Mouse (Mus musculus) ES-E14 (cell line): ENCODE results near the gene Btn2a2. TPM values are rescaled to one million over a fixed set of nuclear protein-coding genes. Genes with fewer than 3 reads are reported as not detected.

Source experiments
- DNase-seq: peaks from one replicate; pipeline ENCODE4 v3.0.0-alpha.2; 2013; ENCODE audit warnings: low read depth, low spot score
- H3K27ac ChIP-seq: 2 replicates; pipeline ENCODE4 v1.5.1; 2012; ENCODE audit warnings: low read depth, mild to moderate bottlenecking, low read length, moderate library complexity, mixed read lengths; ENCODE audit not compliant: poor library complexity, insufficient read depth, severe bottlenecking
- H3K36me3 ChIP-seq: 2 replicates; pipeline ENCODE4 v1.6.1; 2012; ENCODE audit warnings: mild to moderate bottlenecking, low read length, moderate library complexity, mixed read lengths; ENCODE audit not compliant: control insufficient read depth, poor library complexity, insufficient read depth, severe bottlenecking
- H3K4me1 ChIP-seq, 2 experiments: fragments of 150-350 bp in 1 of 2; sonication (generic) in 1 of 2; 2 replicates each; pipeline ENCODE4 v1.6.1; 2012; ENCODE audit warnings: low read length in 2 of 2, mild to moderate bottlenecking in 1 of 2, mixed read lengths in 1 of 2; ENCODE audit not compliant: control insufficient read depth in 2 of 2, insufficient read depth in 2 of 2, poor library complexity in 1 of 2
- H3K4me3 ChIP-seq, 2 experiments: fragments of 150-350 bp in 1 of 2; sonication (generic) in 1 of 2; 2 replicates each; pipeline ENCODE4 v1.5.1; 2012; ENCODE audit warnings: low read length in 2 of 2, low read depth in 1 of 2, mild to moderate bottlenecking in 1 of 2, mixed read lengths in 1 of 2; ENCODE audit not compliant: insufficient read depth in 1 of 2, poor library complexity in 1 of 2, severe bottlenecking in 1 of 2
- H3K9ac ChIP-seq: 2 replicates; pipeline ENCODE4 v1.6.1; 2012; ENCODE audit warnings: low read depth, mild to moderate bottlenecking, low read length, mixed read lengths; ENCODE audit not compliant: poor library complexity, insufficient read depth, severe bottlenecking
- H3K9me3 ChIP-seq: fragments of 150-350 bp; sonication (generic); 2 replicates; pipeline ENCODE4 v1.6.1; 2012; ENCODE audit warnings: low read depth, mild to moderate bottlenecking, low read length; ENCODE audit not compliant: control insufficient read depth, insufficient read depth
- CHD2 ChIP-seq: IDR thresholded peaks from 2 replicates; pipeline ENCODE4 v1.6.1; 2014; ENCODE audit warnings: mild to moderate bottlenecking, low read depth, low read length, inconsistent platforms
- HCFC1 ChIP-seq: IDR thresholded peaks from 2 replicates; pipeline ENCODE4 v1.6.1; 2012; ENCODE audit warnings: low read length, inconsistent platforms, borderline replicate concordance; ENCODE audit not compliant: insufficient read depth
- MAFK ChIP-seq: IDR thresholded peaks from 2 replicates; pipeline ENCODE4 v1.6.1; 2014; ENCODE audit warnings: mild to moderate bottlenecking, low read depth, low read length, inconsistent platforms; ENCODE audit not compliant: insufficient read depth
- ZC3H11A ChIP-seq: IDR thresholded peaks from 2 replicates; pipeline ENCODE4 v1.6.1; 2012; ENCODE audit warnings: low read depth, mild to moderate bottlenecking, inconsistent platforms, low read length, borderline replicate concordance
- ZNF384 ChIP-seq: IDR thresholded peaks from 2 replicates; pipeline ENCODE4 v1.6.1; 2012; ENCODE audit warnings: low read depth, low read length, inconsistent platforms
- in situ Hi-C, 2 experiments: fragments of 600-800 bp; cut with MboI; formaldehyde crosslinking; loops; one replicate each; pipeline ENCODE4 v1.15.1; 2025; ENCODE audit warnings: low sequenced_read_pairs in 2 of 2, inconsistent platforms in 1 of 2; ENCODE audit not compliant: unreplicated experiment in 2 of 2
- total RNA-seq: library from RNA; depleted of rRNA; stranded (reverse); fragments of 300-350 nt; gene quantifications from 2 replicates; pipeline ENCODE4 v1.2.3, GENCODE M21; 2012

Btn2a2 gene
- total RNA-seq, 1 experiment: 1.5 TPM

GRCm38 (mm10) chr13:23515826-23516620 lies 27.4 kb upstream of the Btn2a2 start:
- no peak for DNase-seq
- no peaks in the 10 kb centered on the region for H3K9me3 ChIP-seq
- H3K27ac ChIP-seq: no peak overlapping the region
- TF ChIP-seq CHD2 (no peak), HCFC1 (no peak)
- no peaks in the 10 kb centered on the region for H3K36me3 ChIP-seq
- H3K9ac ChIP-seq: no peak overlapping the region
- H3K4me1 ChIP-seq: peaks cover 3 to 10% of the 10 kb centered on the region in 2 experiments; a peak in 2 of 4 replicates
- H3K4me3 ChIP-seq: no peak overlapping the region; a peak in 1 of 4 replicates
- in situ Hi-C loops: loop anchor here (5.0 to 25.0 kb wide), 3 partner anchors 84 to 204 kb away; no protein-coding TSS in a partner anchor

GRCm38 (mm10) chr13:23515281-23515680 lies 26.6 kb upstream of the Btn2a2 start:
- in situ Hi-C loops: loop anchor here (5.0 to 25.0 kb wide), 3 partner anchors 83 to 203 kb away; no protein-coding TSS in a partner anchor
- Histone ChIP-seq H3K4me3 (no peak overlapping the region), H3K36me3 (no peaks in the 10 kb centered on the region), H3K27ac (no peak overlapping the region), H3K9me3 (no peaks in the 10 kb centered on the region), H3K9ac (no peak overlapping the region), H3K4me1 (peaks cover 5 to 13% of the 10 kb centered on the region in 2 experiments; a peak in 2 of 4 replicates)
- no peak for TF ChIP-seq HCFC1
- TF ChIP-seq CHD2: no peak
- no peak for TF ChIP-seq ZC3H11A
- no peak for TF ChIP-seq MAFK
- no peak for TF ChIP-seq ZNF384
- DNase-seq: no peak

GRCm38 (mm10) chr13:23513517-23513916 lies 24.9 kb upstream of the Btn2a2 start:
- DNase-seq: no peak
- Histone ChIP-seq H3K36me3 (no peaks in the 10 kb centered on the region), H3K9ac (no peak overlapping the region), H3K4me1 (peaks cover 5 to 13% of the 10 kb centered on the region in 2 experiments; a peak in 2 of 4 replicates), H3K27ac (no peak overlapping the region), H3K9me3 (no peaks in the 10 kb centered on the region), H3K4me3 (no peak overlapping the region)
- TF ChIP-seq ZNF384 (no peak), CHD2 (no peak), HCFC1 (no peak), ZC3H11A (no peak), MAFK (no peak)
- in situ Hi-C loops: loop anchor here (25.0 kb wide), 1 partner anchor 201 kb away; no protein-coding TSS in a partner anchor

GRCm38 (mm10) chr13:23510127-23510526 lies 21.5 kb upstream of the Btn2a2 start:
- in situ Hi-C loops: loop anchor here (25.0 kb wide), 1 partner anchor 198 kb away; no protein-coding TSS in a partner anchor
- Histone ChIP-seq H3K9ac (no peak overlapping the region), H3K36me3 (no peaks in the 10 kb centered on the region), H3K27ac (no peak overlapping the region), H3K4me1 (peaks cover 9 to 11% of the 10 kb centered on the region in 2 experiments; a peak in 2 of 4 replicates), H3K9me3 (no peaks in the 10 kb centered on the region), H3K4me3 (no peak overlapping the region)
- TF ChIP-seq ZC3H11A (no peak), MAFK (no peak), CHD2 (no peak), HCFC1 (no peak), ZNF384 (no peak)
- no peak for DNase-seq
